Mouse (Mus musculus): ENCODE measurements around the gene Rps29. TPM values are rescaled to one million over a fixed set of nuclear protein-coding genes. Genes with fewer than 3 reads are reported as not detected.
"Not testable (repeated sequence)": the region's sequence is repeated elsewhere in the genome, so short reads cannot be mapped to it uniquely, and the experiment has no call there.

Rps29 gene
- polyA plus RNA-seq, 1 experiment from 2014 or later: 987 TPM

DNA sequence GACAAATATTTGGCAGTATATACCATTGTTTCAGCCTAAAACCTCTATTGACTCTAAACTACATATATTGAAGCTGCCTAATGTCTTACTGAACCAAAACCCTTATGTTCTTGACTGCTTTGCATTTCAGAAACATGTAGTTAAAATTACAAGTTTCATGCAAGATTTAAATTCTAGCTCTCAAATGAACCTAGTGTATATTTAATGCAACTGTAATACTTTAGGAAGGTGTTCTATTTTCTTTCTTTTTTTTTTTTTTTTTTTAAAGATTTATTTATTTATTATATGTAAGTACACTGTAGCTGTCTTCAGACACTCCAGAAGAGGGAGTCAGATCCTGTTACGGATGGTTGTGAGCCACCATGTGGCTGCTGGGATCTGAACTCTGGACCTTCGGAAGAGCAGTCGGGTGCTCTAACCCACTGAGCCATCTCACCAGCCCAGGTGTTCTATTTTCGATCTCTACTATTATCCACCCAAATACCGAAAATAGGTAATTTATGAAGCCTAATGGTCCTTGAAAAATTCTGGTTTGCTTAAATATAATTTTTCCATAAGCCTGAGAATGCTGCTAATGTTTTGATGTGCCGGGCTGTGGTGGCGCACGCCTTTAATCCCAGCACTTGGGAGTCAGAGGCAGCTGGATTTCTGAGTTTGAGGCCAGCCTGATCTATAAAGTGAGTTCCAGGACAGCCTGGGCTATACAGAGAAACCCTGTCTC, 8.0 kb upstream of the Rps29 start:
- not testable (repeated sequence) for ATAC-seq; H3K27ac ChIP-seq (ENCODE audit: low read length); H3K4me3 ChIP-seq (replicated peaks; ENCODE audit: low read length); H3K9me3 ChIP-seq (ENCODE audit: control insufficient read depth, low read length); H3K27me3 ChIP-seq (replicated peaks; ENCODE audit: control insufficient read depth, insufficient read depth, low read length); H3K9ac ChIP-seq (replicated peaks; ENCODE audit: low read depth, low read length); H3K36me3 ChIP-seq (ENCODE audit: control insufficient read depth, insufficient read depth); H3K4me1 ChIP-seq (replicated peaks; ENCODE audit: control insufficient read depth, insufficient read depth, low read length); H3K4me2 ChIP-seq (ENCODE audit: low read length)
- 74% methylated on average over 8 of the region's 8 CpGs for WGBS

GRCm38 (mm10) chr12:69164904-69165303, 5.9 kb upstream of the Rps29 start:
- Histone ChIP-seq H3K36me3 (ENCODE audit: control insufficient read depth, insufficient read depth) (no peaks in the 10 kb centered on the region), H3K4me3 (replicated peaks; ENCODE audit: low read length) (no peak overlapping the region), H3K9me3 (ENCODE audit: control insufficient read depth, low read length) (no peaks in the 10 kb centered on the region), H3K9ac (replicated peaks; ENCODE audit: low read depth, low read length) (no peak overlapping the region), H3K4me2 (ENCODE audit: low read length) (no peak overlapping the region), H3K4me1 (replicated peaks; ENCODE audit: control insufficient read depth, insufficient read depth, low read length) (peaks cover 10% of the 10 kb centered on the region), H3K27me3 (replicated peaks; ENCODE audit: control insufficient read depth, insufficient read depth, low read length) (no peaks in the 10 kb centered on the region), H3K27ac (ENCODE audit: low read length) (no peak overlapping the region)
- ATAC-seq: no peak
- 63% methylated on average over 3 of the region's 3 CpGs for WGBS

- not testable (repeated sequence) for H3K27me3 ChIP-seq (replicated peaks; ENCODE audit: control insufficient read depth, insufficient read depth, low read length); H3K4me1 ChIP-seq (replicated peaks; ENCODE audit: control insufficient read depth, insufficient read depth, low read length); H3K4me2 ChIP-seq (ENCODE audit: low read length); H3K27ac ChIP-seq (ENCODE audit: low read length); H3K9ac ChIP-seq (replicated peaks; ENCODE audit: low read depth, low read length); ATAC-seq; H3K36me3 ChIP-seq (ENCODE audit: control insufficient read depth, insufficient read depth); H3K9me3 ChIP-seq (ENCODE audit: control insufficient read depth, low read length); H3K4me3 ChIP-seq (replicated peaks; ENCODE audit: low read length)
- 92% methylated on average over 4 of the region's 4 CpGs for WGBS
These were observed 4.6 kb upstream of the Rps29 start for GRCm38 (mm10) chr12:69163586-69163985.

DNA sequence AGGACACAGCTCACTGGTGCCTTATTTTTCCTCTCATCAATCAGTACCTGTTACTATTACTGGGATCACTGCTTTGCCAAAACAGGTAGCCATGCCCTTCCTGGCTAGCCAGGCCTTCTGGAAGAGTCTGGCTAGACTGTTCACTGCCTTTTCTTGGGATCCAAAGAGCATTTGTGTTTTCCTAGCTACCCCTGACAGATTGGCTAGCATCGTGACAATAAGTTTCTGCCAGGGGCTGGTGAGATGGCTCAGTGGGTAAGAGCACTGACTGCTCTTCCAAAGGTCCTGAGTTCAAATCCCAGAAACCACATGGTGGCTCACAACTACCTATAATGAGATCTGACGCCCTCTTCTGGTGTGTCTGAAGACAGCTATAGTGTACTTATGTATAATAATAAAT, 1.7 kb upstream of the Rps29 start:
- H3K9me3 ChIP-seq (ENCODE audit: control insufficient read depth, low read length); H3K27me3 ChIP-seq (replicated peaks; ENCODE audit: control insufficient read depth, insufficient read depth, low read length); H3K27ac ChIP-seq (ENCODE audit: low read length); H3K4me3 ChIP-seq (replicated peaks; ENCODE audit: low read length); H3K9ac ChIP-seq (replicated peaks; ENCODE audit: low read depth, low read length); H3K4me2 ChIP-seq (ENCODE audit: low read length); H3K4me1 ChIP-seq (replicated peaks; ENCODE audit: control insufficient read depth, insufficient read depth, low read length); ATAC-seq: not testable (repeated sequence)
- WGBS: 71% methylated on average over 2 of the region's 2 CpGs
- H3K36me3 ChIP-seq (ENCODE audit: control insufficient read depth, insufficient read depth): peaks cover 13% of the 10 kb centered on the region

DNA sequence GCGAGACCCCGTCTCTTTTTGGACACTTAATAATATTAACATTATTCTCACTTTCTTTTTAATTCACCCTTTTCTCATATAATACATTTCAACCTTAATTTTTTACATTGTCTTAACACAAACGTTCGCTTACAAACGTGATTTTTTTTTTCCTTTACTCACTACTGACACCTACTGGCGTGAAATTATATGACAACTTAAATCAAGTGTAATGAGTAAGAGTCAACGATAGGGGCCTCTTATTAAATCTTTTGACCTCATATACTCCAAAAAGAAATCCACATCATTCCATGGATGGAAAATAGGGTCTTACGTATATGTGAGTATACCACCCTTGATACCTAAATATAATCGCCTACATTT, 573 bp upstream of the Rps29 start:
- Histone ChIP-seq H3K4me3 (replicated peaks; ENCODE audit: low read length) (peak overlapping the region; percentile 17; the same call in 1 of the 2 replicates), H3K9ac (replicated peaks; ENCODE audit: low read depth, low read length) (no peak overlapping the region), H3K4me1 (replicated peaks; ENCODE audit: control insufficient read depth, insufficient read depth, low read length) (peaks cover 9% of the 10 kb centered on the region), H3K27me3 (replicated peaks; ENCODE audit: control insufficient read depth, insufficient read depth, low read length) (no peaks in the 10 kb centered on the region), H3K36me3 (ENCODE audit: control insufficient read depth, insufficient read depth) (peaks cover 13% of the 10 kb centered on the region), H3K27ac (ENCODE audit: low read length) (0 out of 2 replicates have a peak overlapping the region, but pooled peaks have one; percentile 46), H3K9me3 (ENCODE audit: control insufficient read depth, low read length) (no peaks in the 10 kb centered on the region), H3K4me2 (ENCODE audit: low read length) (peak overlapping the region; percentile 4; the same call in 1 of the 2 replicates)
- no peak for ATAC-seq
- WGBS: 4% methylated on average over 9 of the region's 9 CpGs

DNA sequence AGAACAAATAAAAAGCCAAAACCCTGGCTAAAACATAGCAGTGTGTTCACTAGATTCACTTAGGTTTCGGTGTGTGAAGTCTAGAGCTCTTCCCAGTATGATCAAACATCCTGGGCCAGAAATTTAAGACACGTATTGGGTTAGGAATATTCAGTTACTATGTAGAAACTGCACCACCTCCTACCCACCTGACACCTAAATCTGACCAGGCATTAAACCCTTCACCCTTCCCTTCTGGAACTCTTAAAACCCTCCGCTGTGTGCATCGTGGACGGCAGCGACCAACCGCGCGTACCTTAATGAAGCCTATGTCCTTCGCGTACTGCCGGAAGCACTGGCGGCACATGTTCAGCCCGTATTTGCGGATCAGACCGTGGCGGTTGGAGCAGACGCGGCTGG, 621 bp downstream of the Rps29 start:
- under 1% methylated on average over 19 of the region's 19 CpGs for WGBS
- no peak for ATAC-seq
- H3K4me3 ChIP-seq (replicated peaks; ENCODE audit: low read length): peak overlapping the region; percentile 73
- H3K36me3 ChIP-seq (ENCODE audit: control insufficient read depth, insufficient read depth): peaks cover 13% of the 10 kb centered on the region
- no peaks in the 10 kb centered on the region for H3K9me3 ChIP-seq (ENCODE audit: control insufficient read depth, low read length)
- H3K9ac ChIP-seq (replicated peaks; ENCODE audit: low read depth, low read length): peak overlapping the region; percentile 84
- H3K27me3 ChIP-seq (replicated peaks; ENCODE audit: control insufficient read depth, insufficient read depth, low read length): no peaks in the 10 kb centered on the region
- peak overlapping the region; percentile 93 for H3K27ac ChIP-seq (ENCODE audit: low read length)
- H3K4me1 ChIP-seq (replicated peaks; ENCODE audit: control insufficient read depth, insufficient read depth, low read length): peaks cover 9% of the 10 kb centered on the region
- H3K4me2 ChIP-seq (ENCODE audit: low read length): peak overlapping the region; percentile 74

- Histone ChIP-seq H3K9ac (replicated peaks; ENCODE audit: low read depth, low read length) (no peak overlapping the region), H3K36me3 (ENCODE audit: control insufficient read depth, insufficient read depth) (peaks cover 13% of the 10 kb centered on the region), H3K27me3 (replicated peaks; ENCODE audit: control insufficient read depth, insufficient read depth, low read length) (no peaks in the 10 kb centered on the region), H3K4me1 (replicated peaks; ENCODE audit: control insufficient read depth, insufficient read depth, low read length) (peaks cover 9% of the 10 kb centered on the region), H3K27ac (ENCODE audit: low read length) (no peak overlapping the region), H3K4me3 (replicated peaks; ENCODE audit: low read length) (no peak overlapping the region), H3K4me2 (ENCODE audit: low read length) (no peak overlapping the region), H3K9me3 (ENCODE audit: control insufficient read depth, low read length) (no peaks in the 10 kb centered on the region)
- no peak for ATAC-seq
- 97% methylated on average over 2 of the region's 2 CpGs for WGBS
These were observed 1.9 kb downstream of the Rps29 start for GRCm38 (mm10) chr12:69157107-69157506.

- Histone ChIP-seq H3K36me3 (ENCODE audit: control insufficient read depth, insufficient read depth) (peaks cover 13% of the 10 kb centered on the region), H3K27me3 (replicated peaks; ENCODE audit: control insufficient read depth, insufficient read depth, low read length) (no peaks in the 10 kb centered on the region), H3K4me2 (ENCODE audit: low read length) (no peak overlapping the region), H3K9ac (replicated peaks; ENCODE audit: low read depth, low read length) (no peak overlapping the region), H3K27ac (ENCODE audit: low read length) (no peak overlapping the region), H3K4me1 (replicated peaks; ENCODE audit: control insufficient read depth, insufficient read depth, low read length) (peaks cover 9% of the 10 kb centered on the region), H3K4me3 (replicated peaks; ENCODE audit: low read length) (no peak overlapping the region), H3K9me3 (ENCODE audit: control insufficient read depth, low read length) (no peaks in the 10 kb centered on the region)
- no peak for ATAC-seq
- WGBS: 83% methylated on average over 4 of the region's 4 CpGs
These were observed 2.5 kb downstream of the Rps29 start for GRCm38 (mm10) chr12:69156436-69156835.

DNA sequence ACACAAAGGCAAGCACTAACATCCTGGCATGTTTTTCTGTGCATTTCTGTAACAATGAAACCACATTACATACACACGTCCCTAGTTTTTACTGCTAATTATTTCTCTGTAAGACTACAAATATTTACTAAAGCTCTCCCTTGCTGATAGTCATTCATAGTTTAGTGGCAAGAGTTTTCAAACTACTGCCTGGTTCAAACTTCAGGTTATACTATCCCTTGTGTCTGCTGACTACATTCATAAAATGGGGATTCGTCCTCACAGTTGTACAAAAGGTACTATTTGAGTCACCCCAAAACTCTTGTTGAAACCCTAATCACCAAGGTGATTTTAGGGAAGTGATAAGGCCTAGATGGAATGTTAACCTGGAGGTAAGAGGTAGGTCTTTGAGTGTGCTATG, 3.1 kb downstream of the Rps29 start:
- no peak for ATAC-seq
- Histone ChIP-seq H3K9ac (replicated peaks; ENCODE audit: low read depth, low read length) (no peak overlapping the region), H3K4me2 (ENCODE audit: low read length) (no peak overlapping the region), H3K27ac (ENCODE audit: low read length) (no peak overlapping the region), H3K36me3 (ENCODE audit: control insufficient read depth, insufficient read depth) (peaks cover 13% of the 10 kb centered on the region), H3K4me3 (replicated peaks; ENCODE audit: low read length) (no peak overlapping the region), H3K27me3 (replicated peaks; ENCODE audit: control insufficient read depth, insufficient read depth, low read length) (no peaks in the 10 kb centered on the region), H3K4me1 (replicated peaks; ENCODE audit: control insufficient read depth, insufficient read depth, low read length) (peaks cover 9% of the 10 kb centered on the region), H3K9me3 (ENCODE audit: control insufficient read depth, low read length) (no peaks in the 10 kb centered on the region)
- WGBS: 82% methylated on average over 2 of the region's 2 CpGs

- Histone ChIP-seq H3K9me3 (ENCODE audit: control insufficient read depth, low read length) (no peaks in the 10 kb centered on the region), H3K9ac (replicated peaks; ENCODE audit: low read depth, low read length) (no peak overlapping the region), H3K27me3 (replicated peaks; ENCODE audit: control insufficient read depth, insufficient read depth, low read length) (no peaks in the 10 kb centered on the region), H3K27ac (ENCODE audit: low read length) (no peak overlapping the region), H3K4me3 (replicated peaks; ENCODE audit: low read length) (no peak overlapping the region), H3K4me1 (replicated peaks; ENCODE audit: control insufficient read depth, insufficient read depth, low read length) (no peaks in the 10 kb centered on the region), H3K4me2 (ENCODE audit: low read length) (no peak overlapping the region), H3K36me3 (ENCODE audit: control insufficient read depth, insufficient read depth) (no peaks in the 10 kb centered on the region)
- ATAC-seq: no peak
- WGBS: 85% methylated on average over 13 of the region's 13 CpGs
These were observed 8.9 kb downstream of the Rps29 start for GRCm38 (mm10) chr12:69150049-69150448.
